Mouse (Mus musculus): Measurements from ENCODE around the gene Ppard.

- TF ChIP-seq CTCF (IDR thresholded peaks at IDR 0.05; ENCODE audit: borderline replicate concordance, extremely low read depth, insufficient read depth, insufficient read length) (no peak), POLR2A (IDR thresholded peaks at IDR 0.05; ENCODE audit: borderline replicate concordance, extremely low read depth, insufficient read depth, insufficient read length, poor library complexity, severe bottlenecking) (no peak)
These were observed 94.5 kb downstream of the Ppard start for GRCm38 (mm10) chr17:28326951-28327350.

Data from brain, embryonic 14.5 days (tissue).